Mouse (Mus musculus): ENCODE measurements around the gene Polr2l.

GRCm38 (mm10) chr7:141439811-141440210 is 35.1 kb downstream of the Polr2l start:
- TF ChIP-seq CTCF (IDR thresholded peaks at IDR 0.05; ENCODE audit: borderline replicate concordance, extremely low read depth, insufficient read depth, insufficient read length) (no peak), POLR2A (IDR thresholded peaks at IDR 0.05; ENCODE audit: borderline replicate concordance, extremely low read depth, insufficient read depth, insufficient read length, poor library complexity, severe bottlenecking) (no peak)
